Mouse (Mus musculus): Measurements from ENCODE around the gene Usp36. TPM values are rescaled to one million over a fixed set of nuclear protein-coding genes. Genes with fewer than 3 reads are reported as not detected.

Gene Usp36
- polyA plus RNA-seq, 1 experiment from 2014 or later = 17.9 TPM

DNA sequence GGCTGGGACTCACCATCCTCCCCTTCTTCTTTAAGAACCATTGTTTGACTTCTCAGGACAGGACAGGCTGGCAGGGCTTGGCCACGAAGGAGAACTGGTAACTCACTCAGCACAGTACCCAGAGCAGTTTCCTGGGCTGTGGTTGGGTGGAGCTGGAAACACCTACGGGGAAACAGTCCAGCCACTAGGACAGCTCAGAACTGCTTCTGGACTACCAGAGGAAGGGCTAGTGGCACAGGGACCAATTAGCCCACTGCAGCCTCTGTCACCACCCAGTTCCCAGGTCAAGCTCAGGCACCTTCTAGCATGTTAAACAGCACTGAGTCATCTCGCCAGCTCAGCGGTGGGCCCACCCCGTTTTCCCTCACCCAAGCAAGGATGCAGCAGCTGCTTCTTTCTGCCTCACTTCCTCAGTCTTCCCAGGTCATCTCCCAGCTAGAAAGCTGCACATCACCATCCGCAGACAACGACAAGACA, 77.4 kb downstream of the Usp36 start:
- Histone ChIP-seq H3K27ac (ENCODE audit: low read length) (0 out of 2 replicates have a peak overlapping the region, but pooled peaks have one; percentile 27), H3K4me3 (ENCODE audit: low read length) (no peak overlapping the region), H3K9ac (ENCODE audit: low read length) (no peak overlapping the region), H3K4me1 (replicated peaks; ENCODE audit: control insufficient read depth, insufficient read depth, low read length) (peaks cover 30% of the 10 kb centered on the region), H3K4me2 (ENCODE audit: low read depth, low read length) (no peak overlapping the region), H3K36me3 (ENCODE audit: control insufficient read depth, insufficient read depth, low read length) (no peaks in the 10 kb centered on the region), H3K9me3 (ENCODE audit: control insufficient read depth, low read length) (no peaks in the 10 kb centered on the region), H3K27me3 (ENCODE audit: control insufficient read depth, insufficient read depth, low read depth, low read length) (no peaks in the 10 kb centered on the region)
- WGBS = 64% methylated on average over 7 of the region's 7 CpGs
- ATAC-seq (ENCODE audit: low read depth) = no peak

DNA sequence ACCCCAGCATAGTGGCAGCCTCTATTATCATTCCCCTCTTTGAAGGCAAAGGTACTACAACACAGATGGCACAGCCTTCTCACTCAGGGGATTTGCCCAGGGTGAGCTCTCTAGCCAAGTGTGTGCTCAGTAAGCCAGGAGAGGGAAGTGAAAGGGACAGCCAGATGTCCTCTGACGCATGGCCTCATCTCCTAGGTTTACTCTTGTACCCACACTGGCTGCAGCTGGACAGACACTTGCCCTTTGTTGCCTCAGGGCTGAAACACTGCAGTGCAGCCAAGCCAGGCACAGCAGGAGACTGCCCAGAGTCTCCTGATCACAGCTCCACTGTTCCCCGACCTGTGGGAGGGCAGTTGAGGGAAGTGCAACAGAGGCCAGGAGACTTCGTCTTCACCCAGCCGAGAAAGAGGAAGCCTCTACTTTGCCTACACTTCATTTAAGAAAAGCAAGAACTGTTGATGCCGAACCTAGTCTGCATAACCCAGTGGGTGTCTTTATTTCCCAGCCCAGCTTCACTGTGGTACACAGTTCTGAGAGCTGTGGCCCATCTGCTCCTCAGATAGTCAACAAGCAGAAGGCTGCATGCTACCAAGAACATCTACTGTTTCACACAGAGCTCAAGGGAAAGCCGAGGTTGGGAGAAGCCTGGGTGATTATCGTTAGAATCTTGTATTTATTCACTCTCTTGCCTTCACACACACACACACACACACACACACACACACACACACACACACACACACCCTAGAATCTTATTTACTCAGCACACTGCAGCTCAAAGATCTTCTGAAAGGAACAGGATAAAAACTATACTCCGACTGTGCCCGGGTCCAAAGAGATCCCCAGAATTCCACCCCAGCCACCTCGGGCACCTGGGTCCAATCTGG, 78.1 kb downstream of the Usp36 start:
- no peak overlapping the region for H3K9ac ChIP-seq (ENCODE audit: low read length)
- H3K27me3 ChIP-seq (ENCODE audit: control insufficient read depth, insufficient read depth, low read depth, low read length) = no peaks in the 10 kb centered on the region
- no peak overlapping the region for H3K4me2 ChIP-seq (ENCODE audit: low read depth, low read length)
- no peaks in the 10 kb centered on the region for H3K36me3 ChIP-seq (ENCODE audit: control insufficient read depth, insufficient read depth, low read length)
- 0 out of 2 replicates have a peak overlapping the region, but pooled peaks have one; percentile 27 for H3K27ac ChIP-seq (ENCODE audit: low read length)
- WGBS = 40% methylated on average over 10 of the region's 10 CpGs
- peaks cover 30% of the 10 kb centered on the region for H3K4me1 ChIP-seq (replicated peaks; ENCODE audit: control insufficient read depth, insufficient read depth, low read length)
- no peaks in the 10 kb centered on the region for H3K9me3 ChIP-seq (ENCODE audit: control insufficient read depth, low read length)
- H3K4me3 ChIP-seq (ENCODE audit: low read length) = no peak overlapping the region
- no peak for ATAC-seq (ENCODE audit: low read depth)

DNA sequence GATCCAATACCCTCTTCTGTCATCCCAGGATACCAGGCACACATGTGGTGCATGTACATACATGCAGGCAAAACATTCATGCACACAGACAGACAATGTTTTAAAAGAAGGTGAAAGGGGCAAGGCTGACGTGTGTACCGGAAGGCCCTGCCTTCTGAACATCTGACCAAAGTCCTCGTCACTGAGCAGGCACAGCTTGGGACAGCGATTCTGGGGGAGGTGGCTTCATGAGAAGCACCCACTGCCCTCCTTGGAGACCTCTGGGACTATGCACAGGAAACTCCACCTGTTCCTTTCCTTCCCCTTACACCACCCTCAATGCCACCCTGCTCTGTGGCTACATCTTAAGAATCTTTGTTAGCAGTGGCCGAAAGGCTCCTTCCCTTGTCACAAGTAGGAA, 79.1 kb downstream of the Usp36 start:
- peaks cover 30% of the 10 kb centered on the region for H3K4me1 ChIP-seq (replicated peaks; ENCODE audit: control insufficient read depth, insufficient read depth, low read length)
- H3K27ac ChIP-seq (ENCODE audit: low read length) = no peak overlapping the region
- no peak overlapping the region for H3K4me2 ChIP-seq (ENCODE audit: low read depth, low read length)
- no peaks in the 10 kb centered on the region for H3K27me3 ChIP-seq (ENCODE audit: control insufficient read depth, insufficient read depth, low read depth, low read length)
- H3K36me3 ChIP-seq (ENCODE audit: control insufficient read depth, insufficient read depth, low read length) = no peaks in the 10 kb centered on the region
- 83% methylated on average over 5 of the region's 5 CpGs for WGBS
- no peak for ATAC-seq (ENCODE audit: low read depth)
- H3K4me3 ChIP-seq (ENCODE audit: low read length) = no peak overlapping the region
- H3K9me3 ChIP-seq (ENCODE audit: control insufficient read depth, low read length) = no peaks in the 10 kb centered on the region
- H3K9ac ChIP-seq (ENCODE audit: low read length) = no peak overlapping the region

DNA sequence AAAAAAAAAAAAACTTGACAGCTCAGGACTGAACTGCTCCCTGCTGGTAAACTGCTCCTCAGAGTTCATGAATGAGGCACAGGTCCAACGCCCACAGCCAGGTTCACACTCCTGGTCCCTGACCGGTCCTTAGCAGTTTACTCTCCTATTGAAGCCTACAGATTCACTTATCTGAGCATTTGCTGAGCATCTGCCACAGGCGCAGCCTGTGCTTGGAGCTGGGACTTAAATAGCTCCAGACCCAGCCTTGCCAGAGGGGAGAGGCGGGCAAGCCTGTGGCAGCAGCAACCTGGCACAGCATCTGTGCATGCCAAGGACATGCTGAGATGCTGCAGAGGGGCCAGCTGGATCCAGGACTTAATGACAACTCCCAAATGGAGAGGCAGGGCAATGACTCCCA, 79.9 kb downstream of the Usp36 start:
- Histone ChIP-seq H3K4me1 (replicated peaks; ENCODE audit: control insufficient read depth, insufficient read depth, low read length) (peaks cover 30% of the 10 kb centered on the region), H3K9ac (ENCODE audit: low read length) (no peak overlapping the region), H3K4me2 (ENCODE audit: low read depth, low read length) (no peak overlapping the region), H3K36me3 (ENCODE audit: control insufficient read depth, insufficient read depth, low read length) (no peaks in the 10 kb centered on the region), H3K9me3 (ENCODE audit: control insufficient read depth, low read length) (no peaks in the 10 kb centered on the region), H3K4me3 (ENCODE audit: low read length) (no peak overlapping the region), H3K27ac (ENCODE audit: low read length) (no peak overlapping the region), H3K27me3 (ENCODE audit: control insufficient read depth, insufficient read depth, low read depth, low read length) (no peaks in the 10 kb centered on the region)
- 86% methylated on average over 4 of the region's 4 CpGs for WGBS
- no peak for ATAC-seq (ENCODE audit: low read depth)

Other genes starting within 250 kb of the Usp36 start
- 0.19 and 0.23 TPM in 2 replicates for gene Dnah17, start 159.6 kb downstream of the Usp36 start, polyA plus RNA-seq (2015; fragmentation: Nextera tagmentation; extraction: Ambion mirVana)
- 14.1 and 14.4 TPM in 2 replicates for gene Cyth1, start 41.7 kb downstream of the Usp36 start, polyA plus RNA-seq (2015; fragmentation: Nextera tagmentation; extraction: Ambion mirVana)
- 0.39 and 0.59 TPM in 2 replicates for gene Cep295nl, start 52.3 kb upstream of the Usp36 start, polyA plus RNA-seq (2015; fragmentation: Nextera tagmentation; extraction: Ambion mirVana)
- gene Timp2, start 65.5 kb upstream of the Usp36 start, polyA plus RNA-seq (2015; fragmentation: Nextera tagmentation; extraction: Ambion mirVana) = 69.8 and 74.1 TPM in 2 replicates
- gene Lgals3bp, start 111.8 kb upstream of the Usp36 start, polyA plus RNA-seq (2015; fragmentation: Nextera tagmentation; extraction: Ambion mirVana) = 7.3 and 10.4 TPM in 2 replicates
- gene Cant1, start 128.8 kb upstream of the Usp36 start, polyA plus RNA-seq (2015; fragmentation: Nextera tagmentation; extraction: Ambion mirVana) = 26.5 and 28.9 TPM in 2 replicates
- 8.0 and 8.2 TPM in 2 replicates for gene C1qtnf1, start 138.0 kb upstream of the Usp36 start, polyA plus RNA-seq (2015; fragmentation: Nextera tagmentation; extraction: Ambion mirVana)
- 7.2 and 7.9 TPM in 2 replicates for gene Engase, start 186.6 kb upstream of the Usp36 start, polyA plus RNA-seq (2015; fragmentation: Nextera tagmentation; extraction: Ambion mirVana)